Mouse (Mus musculus) lung, embryonic 16.5 days (tissue): ENCODE data around the gene Prg2. TPM values are rescaled to one million over a fixed set of nuclear protein-coding genes. Genes with fewer than 3 reads are reported as not detected.

Experiments
- polyA plus RNA-seq: library from polyadenylated mRNA; unstranded; fragments of >200 nt; fragmentation: Nextera tagmentation; extraction: Ambion mirVana; gene quantifications from 2 replicates; pipeline ENCODE4 v1.2.1, GENCODE M21; 2015

Gene Prg2
- polyA plus RNA-seq, 1 experiment from 2014 or later, result not detected

Other genes starting within 250 kb of the Prg2 start
- gene Ypel4, start 246.4 kb upstream of the Prg2 start, polyA plus RNA-seq, result 5.2 and 6.9 TPM in 2 replicates
- gene Gm19426, start 236.8 kb upstream of the Prg2 start, polyA plus RNA-seq, result 7.1 and 7.4 TPM in 2 replicates
- 143 and 153 TPM in 2 replicates for gene Serping1, start 205.0 kb upstream of the Prg2 start, polyA plus RNA-seq
- gene Ube2l6, start 181.6 kb upstream of the Prg2 start, polyA plus RNA-seq, result 76.0 and 82.9 TPM in 2 replicates
- 0.70 and 0.77 TPM in 2 replicates for gene Smtnl1, start 157.8 kb upstream of the Prg2 start, polyA plus RNA-seq
- 36.9 and 39.3 TPM in 2 replicates for gene Timm10, start 153.5 kb upstream of the Prg2 start, polyA plus RNA-seq
- gene Slc43a1, start 141.6 kb upstream of the Prg2 start, polyA plus RNA-seq, result 16.5 and 20.4 TPM in 2 replicates
- gene Rtn4rl2, start 93.8 kb upstream of the Prg2 start, polyA plus RNA-seq, result 0.16 and 0.31 TPM in 2 replicates
- 87.3 and 92.8 TPM in 2 replicates for gene Slc43a3, start 43.9 kb upstream of the Prg2 start, polyA plus RNA-seq
- not detected in 2 replicates for gene Prg3, start 7.8 kb downstream of the Prg2 start, polyA plus RNA-seq
- gene Ssrp1, start 56.8 kb downstream of the Prg2 start, polyA plus RNA-seq, result 260 and 271 TPM in 2 replicates
- gene P2rx3, start 57.0 kb downstream of the Prg2 start, polyA plus RNA-seq, result 0.55 and 0.87 TPM in 2 replicates
- gene Tnks1bp1, start 67.6 kb downstream of the Prg2 start, polyA plus RNA-seq, result 56.5 and 65.8 TPM in 2 replicates
- 172 and 194 TPM in 2 replicates for gene Aplnr, start 155.8 kb downstream of the Prg2 start, polyA plus RNA-seq
- gene Lrrc55, start 216.7 kb downstream of the Prg2 start, polyA plus RNA-seq, result 0.20 and 0.29 TPM in 2 replicates